Mouse (Mus musculus): ENCODE measurements at regions not wholly inside any gene's neighbourhood (a gene's known extent, or its start where the extent isn't known, plus 50 kb on each side); places are given as distances from the start of the nearest gene placed in this dataset.

DNA sequence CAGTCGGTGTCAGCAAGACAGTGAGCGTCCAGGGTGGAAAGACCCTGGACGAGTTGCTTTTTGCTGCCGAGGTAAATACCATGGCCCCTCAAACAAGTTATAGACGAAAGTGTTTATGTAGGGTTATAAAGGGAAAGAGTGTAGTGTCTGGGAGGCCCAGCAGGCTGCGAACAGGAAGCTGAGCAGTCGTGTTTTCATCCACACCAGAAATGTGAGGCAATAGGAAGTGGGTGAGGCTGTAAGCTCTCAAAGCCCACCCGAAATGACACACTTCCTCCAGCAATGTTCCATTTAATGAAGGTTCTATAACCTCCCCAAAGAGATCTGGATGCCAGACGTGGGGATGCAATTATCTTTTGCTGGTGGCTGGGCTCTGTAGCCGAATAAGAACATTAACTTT is 451.5 kb downstream of the Etnk1 start:
- DNase-seq (ENCODE audit: low spot score in 2 of 2) = no peak

- no peak for DNase-seq (ENCODE audit: low spot score in 2 of 2)
Observed at GRCm38 (mm10) chr6:143620583-143620982, 453.6 kb downstream of the Etnk1 start.

DNA sequence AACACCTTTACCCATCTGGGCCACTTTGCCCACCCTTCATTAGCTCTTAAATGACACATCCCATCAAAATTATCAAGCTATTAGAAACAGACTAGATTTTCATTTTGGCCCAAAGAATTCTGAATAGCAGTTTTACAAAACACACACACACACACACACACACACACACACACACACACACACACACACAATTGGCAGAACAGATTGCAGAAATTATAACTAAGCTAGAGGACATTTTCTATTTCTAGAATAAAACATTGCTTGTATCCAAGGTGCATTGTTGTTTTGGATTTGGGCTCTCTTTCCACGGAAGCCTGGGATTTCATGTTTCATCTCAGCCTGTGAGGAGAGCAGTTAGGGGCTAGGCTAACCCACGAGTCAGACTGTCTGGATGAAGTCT is 455.1 kb downstream of the Etnk1 start:
- DNase-seq (ENCODE audit: low spot score in 2 of 2) = no peak

DNA sequence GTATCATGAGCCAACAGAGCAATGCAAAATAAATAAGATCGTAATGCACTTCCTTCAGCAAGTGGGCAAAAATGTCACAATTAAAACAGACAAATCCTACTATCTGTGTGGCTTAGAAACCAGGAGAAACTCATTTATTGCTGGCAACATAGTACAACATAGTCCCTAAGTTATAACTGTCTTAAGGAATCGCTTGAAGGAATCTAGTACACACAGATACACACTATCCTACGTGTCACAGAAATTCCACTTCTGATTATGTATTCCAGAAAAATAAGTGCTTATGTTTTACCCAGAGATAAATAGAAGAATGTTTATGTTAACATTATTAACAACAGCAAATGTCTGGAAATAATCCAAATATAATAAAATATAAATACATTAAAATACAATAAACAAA is 457.9 kb downstream of the Etnk1 start:
- DNase-seq (ENCODE audit: low spot score in 2 of 2) = no peak

GRCm38 (mm10) chr6:143631581-143631980 is 464.6 kb downstream of the Etnk1 start:
- DNase-seq (ENCODE audit: low spot score in 2 of 2) = no peak

GRCm38 (mm10) chr6:143633710-143634109 is 466.7 kb downstream of the Etnk1 start:
- no peak for DNase-seq (ENCODE audit: low spot score in 2 of 2)

GRCm38 (mm10) chr6:143634334-143634733 is 467.3 kb downstream of the Etnk1 start:
- DNase-seq (ENCODE audit: low spot score in 2 of 2) = no peak

- DNase-seq (ENCODE audit: low spot score in 2 of 2) = no peak
Observed at GRCm38 (mm10) chr6:143635043-143635442, 468.0 kb downstream of the Etnk1 start.

DNA sequence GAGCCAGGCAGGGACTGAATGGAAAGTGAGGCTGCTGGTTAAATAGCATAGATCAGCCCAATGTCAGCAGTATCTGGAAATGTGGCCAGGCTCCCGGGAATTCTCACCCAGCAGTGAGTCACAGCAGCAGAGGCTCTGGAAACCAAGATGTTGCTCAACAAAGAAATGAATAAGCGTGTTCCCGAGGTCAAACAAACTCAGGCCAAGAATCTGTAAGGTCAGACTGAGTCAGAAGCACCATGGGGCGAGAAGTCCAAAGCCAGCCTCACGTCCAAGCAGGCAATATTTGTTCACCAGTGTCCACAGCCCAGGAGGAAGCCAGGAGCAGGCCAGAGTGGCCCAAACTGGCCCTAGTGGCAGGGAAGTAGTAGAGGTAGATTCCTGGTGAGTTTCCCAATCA is 473.6 kb downstream of the Etnk1 start:
- DNase-seq (ENCODE audit: low spot score in 2 of 2) = peak; percentile 39 to 52

- no peak for DNase-seq (ENCODE audit: low spot score in 2 of 2)
Observed at GRCm38 (mm10) chr6:143642052-143642451, 475.0 kb downstream of the Etnk1 start.

GRCm38 (mm10) chr6:143645989-143646388 is 479.0 kb downstream of the Etnk1 start:
- DNase-seq (ENCODE audit: low spot score in 2 of 2) = no peak

GRCm38 (mm10) chr6:143648501-143648900 is 481.5 kb downstream of the Etnk1 start:
- no peak for DNase-seq (ENCODE audit: low spot score in 2 of 2)

DNA sequence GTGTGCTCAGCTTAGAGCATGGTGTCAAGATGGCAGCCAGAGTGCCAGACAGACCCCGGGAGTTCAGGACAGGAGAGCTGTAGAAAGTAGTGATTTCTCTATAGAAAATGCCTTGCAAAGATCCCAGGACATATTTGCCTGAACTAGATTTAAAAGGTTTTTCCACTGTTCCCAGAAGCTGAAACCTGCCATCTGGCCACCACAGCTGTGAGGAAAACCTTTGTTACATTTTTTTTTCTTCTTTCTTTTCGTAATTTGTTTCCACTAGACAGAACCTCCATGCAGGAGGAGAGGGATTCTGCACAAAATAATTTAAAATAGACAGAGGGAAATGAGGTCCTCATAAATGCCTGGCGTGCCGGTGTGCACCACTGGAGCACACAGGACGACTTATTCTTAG is 489.6 kb downstream of the Etnk1 start:
- DNase-seq (ENCODE audit: low spot score in 2 of 2) = no peak

DNA sequence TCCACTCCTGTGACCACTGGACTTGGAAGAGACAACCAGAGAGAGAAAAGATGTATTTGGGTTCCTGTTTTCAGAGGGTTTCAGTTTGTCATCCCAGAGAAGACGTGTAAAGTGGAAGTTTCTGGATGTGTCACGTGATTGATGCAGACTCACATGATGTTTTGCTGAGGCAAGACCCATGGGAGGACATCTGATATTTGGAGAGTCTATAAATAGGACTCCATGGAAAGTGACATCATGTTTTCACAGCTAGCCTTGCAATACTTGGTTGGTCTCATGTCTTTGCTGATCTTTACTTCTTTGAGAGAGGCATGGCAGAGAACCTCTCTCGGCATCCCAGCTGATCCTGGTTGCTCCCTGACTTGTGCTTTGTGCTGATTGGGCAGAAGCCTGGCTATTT is 493.8 kb downstream of the Etnk1 start:
- DNase-seq (ENCODE audit: low spot score in 2 of 2) = no peak

GRCm38 (mm10) chr6:143663306-143663705 is 496.3 kb downstream of the Etnk1 start:
- no peak for DNase-seq (ENCODE audit: low spot score in 2 of 2)

DNA sequence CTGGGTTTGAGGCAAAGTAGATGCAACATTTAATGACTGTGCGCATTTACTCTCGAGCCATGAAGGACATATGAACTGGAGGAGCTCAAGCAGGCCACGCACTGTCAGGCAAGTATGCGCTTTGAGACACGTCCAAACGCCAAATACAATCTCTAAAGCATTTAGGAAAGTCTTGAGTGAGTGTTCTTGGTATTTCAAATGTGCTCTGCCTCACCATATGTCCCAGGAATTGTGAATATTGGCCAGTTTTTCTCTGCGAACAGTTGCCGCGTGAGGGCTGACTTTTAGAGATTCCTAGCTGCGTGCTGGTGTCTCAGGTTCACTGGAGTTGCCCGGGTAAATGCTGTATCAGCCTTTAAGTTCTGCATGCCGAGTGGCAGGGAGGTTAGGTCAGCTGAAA is 498.4 kb downstream of the Etnk1 start:
- DNase-seq (ENCODE audit: low spot score in 2 of 2) = no peak

DNA sequence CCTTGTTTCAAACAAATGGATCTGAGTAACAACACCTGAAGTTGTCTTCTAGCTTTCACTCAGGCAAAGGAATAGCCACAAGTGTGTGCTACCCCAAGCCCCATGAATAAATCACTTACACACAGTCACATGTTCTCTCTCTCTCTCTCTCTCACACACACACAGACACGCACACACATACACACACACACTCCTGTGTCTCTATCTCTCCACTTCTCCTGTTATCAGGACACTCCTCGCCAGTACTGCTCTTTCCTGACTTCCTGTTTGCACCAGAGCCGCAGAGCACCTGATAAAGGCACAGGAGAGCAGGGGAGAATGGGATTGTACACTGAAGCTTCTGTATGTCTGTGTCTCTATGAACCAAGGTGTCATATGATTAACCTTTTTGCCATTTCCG is 501.5 kb downstream of the Etnk1 start:
- DNase-seq (ENCODE audit: low spot score in 2 of 2) = no peak

GRCm38 (mm10) chr6:143669446-143670130 is 502.6 kb downstream of the Etnk1 start:
- DNase-seq (ENCODE audit: low spot score in 2 of 2) = no peak

- no peak for DNase-seq (ENCODE audit: low spot score in 2 of 2)
Observed at GRCm38 (mm10) chr6:143690131-143690530, 523.1 kb downstream of the Etnk1 start.

DNA sequence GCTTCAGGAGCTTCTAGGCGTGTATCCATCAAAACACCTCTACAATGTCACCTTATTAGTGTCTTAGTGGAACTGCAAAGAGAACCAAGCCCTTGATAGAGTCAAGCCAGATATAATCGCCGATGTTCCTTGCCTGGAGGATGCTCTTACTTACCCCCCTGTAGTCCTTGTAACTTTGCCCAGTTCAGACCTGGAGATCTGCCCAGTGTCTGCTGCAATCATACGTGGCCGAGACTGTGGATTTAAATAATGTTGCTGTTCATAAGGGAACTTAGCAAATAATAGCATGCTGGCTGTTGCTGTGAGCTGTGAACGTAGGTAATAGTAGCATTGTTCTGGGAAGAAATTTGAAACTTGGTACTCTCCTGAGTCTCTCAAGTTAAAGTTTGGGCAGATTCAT is 523.8 kb downstream of the Etnk1 start:
- DNase-seq (ENCODE audit: low spot score in 2 of 2) = no peak

- DNase-seq (ENCODE audit: low spot score in 2 of 2) = no peak
Observed at GRCm38 (mm10) chr6:143697997-143698396, 531.0 kb downstream of the Etnk1 start.

DNA sequence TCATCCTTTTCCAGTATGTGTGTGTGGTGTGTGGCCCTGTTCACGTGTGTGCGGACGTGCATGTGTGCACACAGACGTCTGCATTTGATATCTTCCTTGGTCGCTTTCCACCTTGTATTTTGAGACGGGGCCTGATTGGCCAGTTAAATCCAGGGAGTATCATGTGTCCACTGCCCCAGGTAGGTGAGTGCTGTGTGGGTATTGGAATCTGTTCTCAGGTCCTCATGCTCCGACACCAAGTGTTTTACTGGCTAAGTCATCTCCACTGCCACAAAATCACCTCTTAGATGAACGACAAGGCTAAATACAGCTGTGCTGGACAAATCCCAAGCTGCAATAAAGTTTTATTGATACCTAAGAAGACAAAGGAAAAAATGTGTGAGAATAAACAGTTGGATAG is 537.0 kb downstream of the Etnk1 start:
- DNase-seq (ENCODE audit: low spot score in 2 of 2) = no peak

GRCm38 (mm10) chr6:143706451-143706850 is 539.4 kb downstream of the Etnk1 start:
- no peak for DNase-seq (ENCODE audit: low spot score in 2 of 2)

- no peak for DNase-seq (ENCODE audit: low spot score in 2 of 2)
Observed at GRCm38 (mm10) chr6:143714461-143714860, 547.4 kb downstream of the Etnk1 start.

All from adrenal gland, adult 18-20 months (tissue).